Mouse (Mus musculus) lung, postnatal 10 days (tissue): ENCODE measurements around the gene Ammecr1.

Experiments used
- DNase-seq: peaks from one replicate; pipeline ENCODE4 v3.0.0; 2021

Ammecr1 gene

DNA sequence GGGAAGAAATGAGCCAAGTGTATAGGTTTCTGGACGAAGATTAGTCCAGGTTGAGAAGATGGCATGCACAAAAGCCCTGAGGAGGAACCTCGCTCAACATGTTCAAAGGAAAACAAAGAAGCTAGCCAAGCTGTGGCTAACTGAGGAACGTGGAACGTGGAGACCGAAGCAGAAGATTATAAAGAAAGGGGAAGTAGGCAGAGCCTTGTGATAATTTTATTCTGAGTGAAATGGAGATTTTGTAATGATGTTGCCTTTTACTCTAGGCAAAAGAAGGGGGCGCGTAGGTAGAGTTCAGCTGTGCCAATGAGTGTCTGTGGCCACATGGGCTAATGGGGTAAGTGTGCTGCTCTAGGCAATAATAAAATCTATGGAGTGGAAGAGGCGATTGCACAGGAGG lies 62.7 kb downstream of the Ammecr1 start:
- DNase-seq, result no peak

- DNase-seq, result no peak
Measured at GRCm38 (mm10) chrX:142902599-142902998, 63.9 kb downstream of the Ammecr1 start.

- no peak for DNase-seq
Measured at GRCm38 (mm10) chrX:142901915-142902314, 64.6 kb downstream of the Ammecr1 start.

- no peak for DNase-seq
Measured at GRCm38 (mm10) chrX:142898295-142898887, 68.1 kb downstream of the Ammecr1 start.

DNA sequence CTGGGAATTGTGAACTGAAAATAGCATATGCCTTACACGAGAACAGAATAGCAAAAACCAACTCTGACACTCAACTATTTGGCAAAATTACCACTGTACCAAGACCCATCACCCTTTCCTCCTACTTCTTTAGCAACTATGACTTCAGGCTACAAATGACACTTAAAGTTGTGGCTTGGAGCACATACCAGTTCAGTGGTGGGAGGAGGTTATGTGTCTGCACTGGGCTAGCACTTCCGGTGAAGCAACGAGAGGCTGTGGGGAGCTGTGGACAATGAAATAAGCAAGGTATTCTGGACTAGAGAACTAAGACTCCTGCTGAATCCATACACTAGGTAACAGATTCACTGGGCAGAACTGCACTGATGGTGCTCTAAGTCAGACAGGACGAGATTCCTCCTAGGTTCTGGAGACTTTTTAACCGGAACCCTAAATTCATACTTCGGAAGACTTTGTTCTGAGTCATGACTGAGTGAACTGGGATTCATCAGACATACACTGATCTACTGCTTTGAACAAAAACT lies 69.0 kb downstream of the Ammecr1 start:
- no peak for DNase-seq

GRCm38 (mm10) chrX:142895316-142895715 lies 71.2 kb downstream of the Ammecr1 start:
- DNase-seq, result no peak

- no peak for DNase-seq
Measured at GRCm38 (mm10) chrX:142885962-142886361, 80.6 kb downstream of the Ammecr1 start.

GRCm38 (mm10) chrX:142883593-142883992 lies 82.9 kb downstream of the Ammecr1 start:
- DNase-seq, result no peak

GRCm38 (mm10) chrX:142882255-142882654 lies 84.3 kb downstream of the Ammecr1 start:
- no peak for DNase-seq

GRCm38 (mm10) chrX:142869844-142870243 lies 96.7 kb downstream of the Ammecr1 start:
- DNase-seq, result no peak

- DNase-seq, result no peak
Measured at GRCm38 (mm10) chrX:142848032-142848431, 118.5 kb downstream of the Ammecr1 start.

GRCm38 (mm10) chrX:142846266-142846665 lies 120.3 kb downstream of the Ammecr1 start:
- no peak for DNase-seq

DNA sequence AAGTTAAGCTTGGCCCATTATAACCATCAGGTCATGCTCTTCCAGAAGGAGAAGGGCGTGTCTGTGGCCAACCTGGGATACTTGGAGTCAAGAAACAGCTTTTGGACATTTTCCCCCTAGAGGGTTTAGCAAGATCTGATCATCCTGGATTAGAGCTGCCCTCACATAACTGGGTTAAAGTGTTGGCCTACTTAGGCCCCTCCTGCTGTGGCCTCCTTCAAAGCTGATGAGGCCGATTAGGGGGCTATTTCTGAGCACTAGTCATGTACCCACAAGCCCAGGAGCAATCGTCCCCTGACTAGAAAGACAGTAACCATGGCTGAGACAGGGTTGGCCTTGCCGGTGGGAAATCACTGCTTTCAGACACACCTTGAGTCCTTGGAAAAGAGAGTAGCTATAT lies 124.6 kb downstream of the Ammecr1 start:
- DNase-seq, result no peak

- no peak for DNase-seq
Measured at GRCm38 (mm10) chrX:142839411-142839810, 127.1 kb downstream of the Ammecr1 start.

DNA sequence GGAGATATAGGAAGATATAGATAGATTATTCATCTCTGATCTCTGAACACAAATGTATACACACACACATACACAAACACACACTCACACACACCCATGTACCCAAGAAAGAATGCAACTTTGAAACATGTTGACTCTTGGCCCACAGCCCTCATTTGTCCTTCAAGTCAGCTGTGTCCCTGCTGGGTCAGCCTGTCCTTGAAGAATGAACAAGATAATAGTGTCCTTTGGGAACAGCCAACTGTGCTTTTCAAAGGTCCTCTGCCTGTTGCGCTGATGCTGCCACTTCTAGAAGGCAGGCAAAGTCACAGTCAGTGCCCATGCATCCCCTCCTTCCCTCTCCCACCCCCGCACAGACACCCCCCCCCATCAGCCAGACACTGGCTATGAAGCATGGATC lies 127.7 kb downstream of the Ammecr1 start:
- DNase-seq, result no peak

- DNase-seq, result no peak
Measured at GRCm38 (mm10) chrX:142837316-142837715, 129.2 kb downstream of the Ammecr1 start.

DNA sequence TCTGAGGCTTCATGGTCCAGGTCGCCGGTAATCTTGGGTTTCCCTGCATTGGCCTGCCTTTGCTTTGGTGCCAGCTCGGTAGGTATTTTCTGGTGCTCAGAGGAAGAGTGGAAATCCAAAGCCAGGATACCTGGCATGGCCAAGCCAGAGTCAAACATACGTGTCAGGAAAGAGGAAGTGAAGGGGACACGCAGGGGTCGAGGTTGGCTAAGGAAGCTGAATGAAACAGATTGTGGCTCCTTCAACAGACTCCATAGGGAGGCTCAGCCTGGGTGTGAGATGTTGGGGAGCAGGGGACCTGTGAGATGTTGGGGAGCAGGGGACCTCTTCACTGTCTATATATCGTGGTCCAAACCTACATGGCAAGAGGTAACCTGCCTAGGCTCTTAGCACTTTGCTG lies 130.1 kb downstream of the Ammecr1 start:
- no peak for DNase-seq

GRCm38 (mm10) chrX:142834807-142835206 lies 131.7 kb downstream of the Ammecr1 start:
- DNase-seq, result no peak

- DNase-seq, result no peak
Measured at GRCm38 (mm10) chrX:142833164-142833796, 133.2 kb downstream of the Ammecr1 start.

DNA sequence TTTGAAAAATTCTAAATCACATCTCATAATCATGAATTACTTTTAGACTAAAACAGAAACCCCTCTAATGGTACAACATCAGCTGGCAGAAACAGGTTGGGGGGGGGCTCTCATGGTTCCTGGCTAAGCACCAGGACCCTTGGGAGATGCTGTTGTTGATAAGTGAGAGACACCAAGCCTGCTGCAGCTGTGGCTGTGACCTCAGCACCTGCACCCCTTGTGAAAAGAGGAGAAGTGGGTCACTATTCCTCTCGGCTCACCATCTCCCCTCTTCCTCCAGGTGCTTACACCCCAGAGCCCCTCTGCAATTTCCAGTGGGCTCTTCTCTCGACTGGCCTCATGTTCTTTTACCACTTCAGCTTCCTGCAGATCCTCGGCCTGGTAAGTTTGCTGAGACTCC lies 134.3 kb downstream of the Ammecr1 start:
- no peak for DNase-seq

- no peak for DNase-seq
Measured at GRCm38 (mm10) chrX:142830572-142830971, 136.0 kb downstream of the Ammecr1 start.

- no peak for DNase-seq
Measured at GRCm38 (mm10) chrX:142829866-142830470, 136.6 kb downstream of the Ammecr1 start.

GRCm38 (mm10) chrX:142829267-142829666 lies 137.3 kb downstream of the Ammecr1 start:
- DNase-seq, result no peak

DNA sequence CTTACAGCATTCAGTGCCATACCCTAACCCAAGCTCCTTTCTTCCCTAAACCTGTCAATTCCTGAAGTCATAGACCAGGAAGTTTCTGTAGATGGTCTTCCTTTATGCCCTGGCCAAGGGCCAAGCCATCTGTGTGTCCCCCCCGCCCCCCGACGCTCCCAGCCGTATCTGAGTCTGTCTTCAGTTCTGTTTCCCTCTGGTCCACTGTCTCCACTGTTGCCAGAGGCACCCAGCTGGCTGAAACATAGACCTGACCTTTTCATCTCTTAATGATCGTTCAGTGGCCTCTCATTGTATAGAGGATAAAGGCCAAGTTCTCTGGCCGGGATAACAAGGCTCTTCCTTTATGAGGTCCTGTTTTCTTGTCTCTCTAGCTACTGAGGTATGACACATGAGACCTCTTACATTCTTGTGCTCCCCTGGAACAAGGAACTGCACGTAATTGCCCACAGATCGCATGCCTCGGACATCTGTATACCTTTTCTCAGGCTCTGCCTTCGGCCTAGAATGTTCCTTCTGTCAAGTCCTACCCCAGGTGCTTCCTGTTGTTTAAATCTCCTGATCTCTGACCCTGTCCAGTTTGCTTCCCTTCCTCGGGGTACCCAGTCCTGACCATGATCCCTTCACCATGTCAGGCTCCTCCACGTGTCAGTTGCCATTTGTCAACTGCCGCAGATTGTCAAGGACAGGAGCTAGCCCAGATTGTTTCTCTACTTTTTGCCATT lies 138.2 kb downstream of the Ammecr1 start:
- DNase-seq, result no peak
